Mouse (Mus musculus): ENCODE measurements around the gene Slc25a48. TPM values are rescaled to one million over a fixed set of nuclear protein-coding genes. Genes with fewer than 3 reads are reported as not detected.

Gene Slc25a48
- polyA plus RNA-seq, 1 experiment from 2014 or later = 0.35 TPM

DNA sequence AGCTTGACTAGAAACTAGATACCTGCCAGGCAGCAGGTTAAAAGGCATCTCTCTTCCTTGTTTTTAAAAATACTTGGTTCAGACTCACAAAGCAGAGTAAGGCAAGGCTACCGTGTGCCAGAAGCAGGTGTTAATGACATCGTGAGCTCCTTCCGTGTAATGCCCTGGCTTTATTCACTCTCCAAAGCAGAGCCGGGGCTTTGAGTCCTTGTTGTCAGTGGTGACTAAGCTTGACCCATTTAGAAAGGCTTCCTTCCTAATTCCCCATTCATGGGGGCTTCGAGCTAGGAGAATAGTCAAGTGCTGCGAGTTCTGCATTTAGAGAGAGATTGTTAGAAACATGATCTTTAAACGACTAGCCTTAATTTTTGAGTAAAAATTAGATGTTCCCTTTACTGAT is 78.7 kb downstream of the Slc25a48 start:
- no peak for ATAC-seq (ENCODE audit: low read depth)
- H3K27ac ChIP-seq = no peak overlapping the region
- DNase-seq = no peak
- H3K9ac ChIP-seq = no peak overlapping the region
- no peaks in the 10 kb centered on the region for H3K4me1 ChIP-seq (replicated peaks)
- no peaks in the 10 kb centered on the region for H3K36me3 ChIP-seq
- no peak overlapping the region for H3K4me3 ChIP-seq (replicated peaks)
- H3K9me3 ChIP-seq (replicated peaks) = no peaks in the 10 kb centered on the region
- 47% methylated on average over 7 of the region's 7 CpGs for WGBS (ENCODE audit: insufficient replicate concordance)
- no peak overlapping the region for H3K4me2 ChIP-seq
- H3K27me3 ChIP-seq = no peaks in the 10 kb centered on the region

DNA sequence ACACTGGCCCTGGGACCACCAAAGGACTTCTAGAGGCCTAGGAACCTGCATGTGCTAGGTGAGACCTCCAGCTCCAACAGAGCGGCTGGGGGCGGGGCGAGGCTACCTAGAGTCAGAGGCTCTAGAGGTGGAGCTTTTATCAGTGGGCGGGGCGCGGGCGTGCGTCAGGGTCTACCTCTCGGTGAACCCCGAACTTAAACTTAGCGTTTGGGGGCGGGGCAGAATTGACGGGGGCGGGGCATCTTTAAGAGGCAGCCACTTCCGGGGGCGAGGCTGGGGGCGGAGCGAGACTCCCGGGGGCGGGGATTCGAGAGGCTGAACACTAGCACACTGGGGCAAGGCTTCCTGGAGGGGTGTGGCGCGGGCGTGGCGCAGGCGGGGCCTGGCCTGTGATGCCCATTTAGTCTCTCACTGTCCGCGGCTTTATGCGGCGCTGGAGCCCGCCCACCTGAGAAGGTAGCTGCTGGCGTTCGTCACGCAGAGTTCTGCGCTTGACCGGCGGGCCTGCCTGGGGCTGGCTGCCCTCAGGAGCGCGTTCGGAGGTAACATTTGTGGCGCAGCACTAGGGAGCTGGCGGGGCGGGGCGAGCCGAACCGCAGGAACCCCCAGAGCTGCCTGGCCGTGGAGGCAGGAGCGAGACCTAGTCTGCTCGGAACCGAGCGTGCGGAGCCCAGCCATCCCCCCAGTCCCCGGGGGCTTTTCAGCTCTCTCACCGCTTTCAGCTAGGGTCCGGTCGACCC is 84.1 kb downstream of the Slc25a48 start, which contains the start of gene Fbxl21:
Gene Fbxl21, plus strand, starts transcription at position 392 of the 740 bp plus-strand sequence.
- Histone ChIP-seq H3K36me3 (no peaks in the 10 kb centered on the region), H3K27ac (no peak within 1 kb of the TSS), H3K9me3 (replicated peaks) (no peaks in the 10 kb centered on the region), H3K27me3 (no peaks in the 10 kb centered on the region), H3K4me1 (replicated peaks) (peaks cover 8% of the 10 kb centered on the region), H3K9ac (peak within 1 kb of the TSS; percentile 62), H3K4me2 (peak within 1 kb of the TSS; percentile 87), H3K4me3 (replicated peaks) (peak within 1 kb of the TSS; percentile 65)
- ATAC-seq (ENCODE audit: low read depth) (peak; percentile 97), DNase-seq (peak; percentile 88)
- WGBS (ENCODE audit: insufficient replicate concordance) = under 1% methylated on average over 55 of the region's 56 CpGs

DNA sequence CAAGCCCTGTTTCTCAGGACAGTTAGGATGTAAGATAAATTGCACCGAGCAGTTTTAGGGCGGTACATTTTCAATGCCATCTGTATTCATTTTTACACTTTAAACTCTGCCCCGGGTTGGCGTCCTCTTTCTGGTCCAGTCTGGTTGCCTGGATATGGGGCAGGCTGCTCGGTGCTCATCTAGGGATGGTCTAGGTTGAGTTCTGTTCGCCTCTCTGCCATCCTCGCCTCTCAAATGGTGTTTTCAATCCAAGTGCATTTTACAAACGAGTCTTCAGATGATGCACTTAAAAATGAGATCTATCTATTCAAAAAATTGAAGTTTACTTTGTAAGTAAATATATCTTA is 84.6 kb downstream of the Slc25a48 start:
- Histone ChIP-seq H3K4me1 (replicated peaks) (peaks cover 8% of the 10 kb centered on the region), H3K9me3 (replicated peaks) (no peaks in the 10 kb centered on the region), H3K36me3 (no peaks in the 10 kb centered on the region), H3K4me2 (peak overlapping the region; percentile 87), H3K4me3 (replicated peaks) (peak overlapping the region; percentile 65), H3K27me3 (no peaks in the 10 kb centered on the region), H3K9ac (peak overlapping the region; percentile 62), H3K27ac (no peak overlapping the region)
- ATAC-seq (ENCODE audit: low read depth) = no peak
- 5% methylated on average over 8 of the region's 8 CpGs for WGBS (ENCODE audit: insufficient replicate concordance)
- DNase-seq = no peak

Other genes with a start within 250 kb of the Slc25a48 start
- gene Neurog1, start 186.2 kb upstream of the Slc25a48 start, polyA plus RNA-seq (2015; fragmentation: Nextera tagmentation; extraction: Ambion mirVana) = not detected in 2 replicates
- 0.39 and 0.95 TPM in 2 replicates for gene Cxcl14, start 141.8 kb upstream of the Slc25a48 start, polyA plus RNA-seq (2015; fragmentation: Nextera tagmentation; extraction: Ambion mirVana)
- not detected in 2 replicates for gene Gm3045, start 11.8 kb upstream of the Slc25a48 start, polyA plus RNA-seq (2015; fragmentation: Nextera tagmentation; extraction: Ambion mirVana)
- not detected in 2 replicates for gene Il9, start 43.9 kb downstream of the Slc25a48 start, polyA plus RNA-seq (2015; fragmentation: Nextera tagmentation; extraction: Ambion mirVana)
- 0.88 and 0.89 TPM in 2 replicates for gene Fbxl21, start 84.1 kb downstream of the Slc25a48 start, polyA plus RNA-seq (2015; fragmentation: Nextera tagmentation; extraction: Ambion mirVana)
- gene Lect2, start 110.1 kb downstream of the Slc25a48 start, polyA plus RNA-seq (2015; fragmentation: Nextera tagmentation; extraction: Ambion mirVana) = 57.8 and 63.0 TPM in 2 replicates
- gene Tgfbi, start 171.2 kb downstream of the Slc25a48 start, polyA plus RNA-seq (2015; fragmentation: Nextera tagmentation; extraction: Ambion mirVana) = 9.7 and 10.5 TPM in 2 replicates